Mouse (Mus musculus) brain, embryonic 14.5 days (tissue): Measurements from ENCODE around the gene Ipcef1.

ENCODE experiments used
- CTCF ChIP-seq: fragments of 200-500 bp; IDR thresholded peaks from 2 replicates; pipeline ENCODE4 v1.5.1; 2012; ENCODE audit warnings: inconsistent platforms, mild to moderate bottlenecking, moderate library complexity, borderline replicate concordance; ENCODE audit not compliant: insufficient read depth, insufficient read length; ENCODE audit errors: extremely low read depth
- POLR2A ChIP-seq: fragments of 200-500 bp; IDR thresholded peaks from 2 replicates; pipeline ENCODE4 v1.6.1; 2012; ENCODE audit warnings: mild to moderate bottlenecking, inconsistent platforms, borderline replicate concordance; ENCODE audit not compliant: poor library complexity, insufficient read depth, insufficient read length, severe bottlenecking; ENCODE audit errors: extremely low read depth

DNA sequence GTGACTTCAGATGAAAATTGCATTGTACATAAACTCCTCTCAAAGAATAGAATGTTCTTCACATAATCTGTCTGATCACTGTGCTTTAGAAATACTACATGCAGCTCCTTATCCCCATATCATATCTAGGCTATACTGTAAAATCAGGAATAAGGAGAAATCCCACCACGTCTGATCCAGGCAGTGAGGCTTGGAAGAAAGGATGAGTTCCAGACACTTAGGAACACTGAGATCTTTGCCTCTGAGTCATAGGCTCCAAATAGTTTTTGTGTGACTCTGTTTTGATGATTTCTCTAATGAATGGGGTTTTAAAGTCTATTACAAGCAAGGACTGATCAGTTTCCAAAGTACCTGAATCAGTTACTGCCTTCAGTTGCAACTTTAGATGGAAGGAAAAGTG, 210.1 kb downstream of the Ipcef1 start:
- TF ChIP-seq POLR2A (no peak), CTCF (no peak)
